Mouse (Mus musculus): Measurements from ENCODE around the gene Dclre1c. TPM values are rescaled to one million over a fixed set of nuclear protein-coding genes. Genes with fewer than 3 reads are reported as not detected.

The Dclre1c gene
- polyA plus RNA-seq, 1 experiment: not detected

DNA sequence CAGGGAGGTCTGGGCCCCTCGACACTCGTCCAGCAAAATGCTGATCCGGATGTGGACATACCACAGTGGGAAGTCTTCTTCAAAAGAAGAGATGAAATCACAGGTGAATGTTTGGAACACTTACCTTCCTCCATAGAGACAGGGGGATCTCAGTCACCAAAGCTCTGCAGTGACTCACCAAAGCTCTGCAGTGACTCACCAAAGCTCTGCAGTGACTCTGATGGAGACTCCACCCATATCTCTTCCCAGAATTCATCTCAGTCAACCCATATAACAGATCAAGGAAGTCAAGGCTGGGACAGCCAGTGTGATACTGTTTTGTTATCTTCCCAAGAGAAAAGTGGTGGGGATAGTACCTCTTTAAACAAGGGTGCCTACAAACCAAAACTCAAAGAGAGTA is 29.2 kb downstream of the Dclre1c start:
- no peak overlapping the region for H3K27ac ChIP-seq (ENCODE audit: insufficient read depth, low read depth, low read length)
- WGBS: 91% methylated on average over 3 of the region's 3 CpGs
- TF ChIP-seq CTCF (IDR thresholded peaks at IDR 0.05; ENCODE audit: insufficient read depth, low read depth, low read length): no peak
- no peak for TF ChIP-seq POLR2A (IDR thresholded peaks at IDR 0.05; ENCODE audit: insufficient read depth, low read depth, low read length)
- no peak overlapping the region for H3K4me3 ChIP-seq (ENCODE audit: insufficient read depth, low read depth, low read length)
- no peaks in the 10 kb centered on the region for H3K4me1 ChIP-seq (ENCODE audit: control insufficient read depth, insufficient read depth, low read length)

DNA sequence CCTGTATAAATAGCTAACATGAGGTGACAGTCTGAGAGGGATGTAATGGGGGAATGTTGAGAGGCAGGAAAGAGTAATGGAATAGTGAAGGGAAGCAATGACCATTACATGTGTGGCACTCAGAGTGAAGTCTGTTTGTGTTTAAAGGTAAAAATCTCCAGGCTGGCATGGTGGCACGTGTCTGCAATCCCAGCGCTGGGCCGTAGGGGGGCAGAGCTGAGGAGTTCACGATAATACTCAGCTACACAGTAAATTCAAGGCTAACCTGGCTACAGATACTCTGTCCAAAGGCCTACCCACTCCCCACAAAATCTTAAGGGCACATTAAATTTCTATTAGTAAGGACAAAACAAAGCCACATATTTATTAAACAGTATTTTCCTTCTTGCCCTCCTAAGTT is 32.7 kb downstream of the Dclre1c start:
- Histone ChIP-seq H3K27ac (ENCODE audit: insufficient read depth, low read depth, low read length) (no peak overlapping the region), H3K4me3 (ENCODE audit: insufficient read depth, low read depth, low read length) (no peak overlapping the region), H3K4me1 (ENCODE audit: control insufficient read depth, insufficient read depth, low read length) (no peaks in the 10 kb centered on the region)
- WGBS: 87% methylated on average over 4 of the region's 4 CpGs
- TF ChIP-seq POLR2A (IDR thresholded peaks at IDR 0.05; ENCODE audit: insufficient read depth, low read depth, low read length) (no peak), CTCF (IDR thresholded peaks at IDR 0.05; ENCODE audit: insufficient read depth, low read depth, low read length) (no peak)

DNA sequence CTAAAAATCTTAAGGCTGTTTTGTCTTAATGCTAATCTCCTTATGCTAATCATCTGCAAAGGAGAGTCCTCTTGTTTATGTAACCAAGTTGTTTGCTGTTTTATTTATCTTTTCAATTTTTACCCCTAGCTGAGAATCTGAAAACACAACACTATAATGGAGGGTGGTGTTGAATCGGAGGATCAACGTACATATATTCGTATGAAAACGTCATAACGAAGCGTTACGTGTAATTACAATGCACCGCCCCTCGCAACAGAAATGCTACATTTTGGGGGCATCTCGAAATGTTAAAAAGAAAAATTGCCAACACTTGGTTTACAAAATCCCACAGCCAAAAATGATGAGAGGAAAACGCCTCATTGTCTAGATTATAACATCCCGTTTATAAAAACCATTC is 50.0 kb downstream of the Dclre1c start:
- H3K27ac ChIP-seq (ENCODE audit: insufficient read depth, low read depth, low read length): no peak overlapping the region
- TF ChIP-seq CTCF (IDR thresholded peaks at IDR 0.05; ENCODE audit: insufficient read depth, low read depth, low read length): no peak
- no peak for TF ChIP-seq POLR2A (IDR thresholded peaks at IDR 0.05; ENCODE audit: insufficient read depth, low read depth, low read length)
- no peaks in the 10 kb centered on the region for H3K4me1 ChIP-seq (ENCODE audit: control insufficient read depth, insufficient read depth, low read length)
- under 1% methylated on average over 12 of the region's 12 CpGs for WGBS
- peak overlapping the region; percentile 80 for H3K4me3 ChIP-seq (ENCODE audit: insufficient read depth, low read depth, low read length)

DNA sequence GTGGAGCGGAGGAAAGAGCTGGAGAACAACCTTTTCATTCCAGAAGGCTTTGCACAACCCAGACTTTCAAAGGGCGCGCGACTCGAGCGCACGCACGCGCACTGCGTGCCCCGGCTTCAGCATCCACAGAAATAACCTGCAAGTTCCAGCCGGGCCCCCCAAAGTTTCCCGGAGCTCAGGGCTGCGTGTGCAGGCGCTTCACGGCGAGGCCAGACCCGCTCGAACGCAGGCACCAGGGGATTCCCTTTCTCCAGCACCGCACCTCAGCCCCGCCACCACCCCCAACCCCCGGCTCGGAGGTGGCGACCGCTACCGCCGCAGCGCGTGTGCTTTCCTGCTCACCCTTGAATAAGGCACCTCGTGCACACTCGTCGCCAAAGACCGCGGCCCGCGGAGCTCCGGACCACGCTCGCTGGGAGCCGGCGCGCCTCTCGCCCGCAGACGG is 50.5 kb downstream of the Dclre1c start:
- H3K27ac ChIP-seq (ENCODE audit: insufficient read depth, low read depth, low read length): no peak overlapping the region; the same call in 1 of the 2 replicates
- H3K4me3 ChIP-seq (ENCODE audit: insufficient read depth, low read depth, low read length): peak overlapping the region; percentile 80
- WGBS: under 1% methylated on average over 46 of the region's 46 CpGs

DNA sequence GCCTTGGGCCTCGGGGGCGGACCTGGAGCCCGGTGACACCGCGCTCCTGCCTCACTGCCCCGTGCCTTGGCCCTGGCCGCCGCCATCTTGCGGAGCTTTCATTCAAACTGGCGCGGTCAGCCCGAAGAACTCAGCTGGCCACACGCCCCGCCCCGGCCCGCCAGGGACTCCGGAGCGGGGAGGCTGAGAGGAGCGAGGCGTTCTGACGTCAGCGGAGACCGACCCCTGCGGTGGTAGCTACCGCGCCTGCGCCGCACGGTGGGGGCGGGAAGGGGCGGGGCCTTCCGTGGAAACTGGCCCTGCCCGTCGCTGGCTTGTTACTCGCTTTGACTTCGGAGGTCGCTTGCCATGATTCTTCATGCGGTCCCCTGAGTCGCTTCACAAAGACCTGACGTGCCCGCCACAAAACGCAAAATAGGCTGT is 50.9 kb downstream of the Dclre1c start, which contains the start of gene Suv39h2:
Gene Suv39h2 (minus strand): TSS at position 171 of the 423 bp plus-strand sequence.
- H3K4me1 ChIP-seq (ENCODE audit: control insufficient read depth, insufficient read depth, low read length): no peaks in the 10 kb centered on the region
- no peak within 1 kb of the TSS; the same call in 1 of the 2 replicates for H3K27ac ChIP-seq (ENCODE audit: insufficient read depth, low read depth, low read length)
- under 1% methylated on average over 42 of the region's 42 CpGs for WGBS
- H3K4me3 ChIP-seq (ENCODE audit: insufficient read depth, low read depth, low read length): peak within 1 kb of the TSS; percentile 80
- TF ChIP-seq CTCF (IDR thresholded peaks at IDR 0.05; ENCODE audit: insufficient read depth, low read depth, low read length) (no peak), POLR2A (IDR thresholded peaks at IDR 0.05; ENCODE audit: insufficient read depth, low read depth, low read length) (peak; percentile 57)

More for the DNA sequence above, 50.5 kb downstream of the Dclre1c start:
- no peaks in the 10 kb centered on the region for H3K4me1 ChIP-seq (ENCODE audit: control insufficient read depth, insufficient read depth, low read length)
- TF ChIP-seq CTCF (IDR thresholded peaks at IDR 0.05; ENCODE audit: insufficient read depth, low read depth, low read length) (no peak), POLR2A (IDR thresholded peaks at IDR 0.05; ENCODE audit: insufficient read depth, low read depth, low read length) (no peak)

DNA sequence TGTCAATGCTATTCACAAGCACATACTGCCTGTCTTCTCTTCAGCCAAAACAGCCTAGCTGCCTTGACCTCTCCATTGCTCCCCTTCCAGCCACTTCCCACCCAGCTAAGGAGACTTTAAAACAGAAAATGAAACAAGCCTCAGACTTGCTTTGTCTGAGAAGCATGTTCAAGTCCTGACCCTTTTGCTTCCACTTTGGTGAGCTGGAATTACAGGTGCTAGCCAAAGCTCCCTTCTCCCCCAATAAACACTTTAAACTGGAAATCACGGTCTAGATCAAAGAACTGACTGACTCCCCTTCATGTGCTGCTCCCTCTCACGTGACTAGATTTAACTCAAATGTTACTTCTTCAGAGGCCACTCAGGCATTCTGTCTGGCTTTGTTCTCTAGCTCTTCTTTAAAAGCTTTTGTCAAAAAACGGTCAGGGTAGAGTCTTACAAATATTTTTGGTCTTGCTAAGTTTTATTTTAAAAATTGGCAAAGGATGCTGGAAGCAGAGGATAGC is 51.9 kb downstream of the Dclre1c start:
- Histone ChIP-seq H3K4me1 (ENCODE audit: control insufficient read depth, insufficient read depth, low read length) (no peaks in the 10 kb centered on the region), H3K27ac (ENCODE audit: insufficient read depth, low read depth, low read length) (no peak overlapping the region), H3K4me3 (ENCODE audit: insufficient read depth, low read depth, low read length) (no peak overlapping the region)
- TF ChIP-seq POLR2A (IDR thresholded peaks at IDR 0.05; ENCODE audit: insufficient read depth, low read depth, low read length) (no peak), CTCF (IDR thresholded peaks at IDR 0.05; ENCODE audit: insufficient read depth, low read depth, low read length) (no peak)
- WGBS: 65% methylated on average over 3 of the region's 3 CpGs

DNA sequence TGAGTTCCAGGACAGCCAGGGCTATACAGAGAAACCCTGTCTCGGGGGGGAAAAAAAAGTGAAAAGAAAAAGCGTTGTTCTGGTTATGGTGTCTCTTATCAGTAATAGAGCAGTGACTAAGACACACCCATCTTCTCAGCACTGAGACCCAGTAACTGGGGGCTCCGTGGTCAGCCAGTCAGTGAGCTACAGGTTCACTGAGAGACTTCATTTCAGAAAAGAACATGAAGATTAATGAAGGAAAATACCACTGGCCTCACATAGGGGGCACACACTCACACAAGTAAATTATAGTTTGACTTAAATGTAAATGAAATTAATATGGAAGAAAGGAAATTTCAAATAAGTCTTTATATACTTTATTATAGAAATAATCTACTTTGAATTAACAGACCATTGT is 56.3 kb downstream of the Dclre1c start:
- no peaks in the 10 kb centered on the region for H3K4me1 ChIP-seq (ENCODE audit: control insufficient read depth, insufficient read depth, low read length)
- 81% methylated on average over 3 of the region's 3 CpGs for WGBS
- no peak overlapping the region for H3K4me3 ChIP-seq (ENCODE audit: insufficient read depth, low read depth, low read length)
- TF ChIP-seq POLR2A (IDR thresholded peaks at IDR 0.05; ENCODE audit: insufficient read depth, low read depth, low read length) (no peak), CTCF (IDR thresholded peaks at IDR 0.05; ENCODE audit: insufficient read depth, low read depth, low read length) (no peak)
- no peak overlapping the region for H3K27ac ChIP-seq (ENCODE audit: insufficient read depth, low read depth, low read length)

DNA sequence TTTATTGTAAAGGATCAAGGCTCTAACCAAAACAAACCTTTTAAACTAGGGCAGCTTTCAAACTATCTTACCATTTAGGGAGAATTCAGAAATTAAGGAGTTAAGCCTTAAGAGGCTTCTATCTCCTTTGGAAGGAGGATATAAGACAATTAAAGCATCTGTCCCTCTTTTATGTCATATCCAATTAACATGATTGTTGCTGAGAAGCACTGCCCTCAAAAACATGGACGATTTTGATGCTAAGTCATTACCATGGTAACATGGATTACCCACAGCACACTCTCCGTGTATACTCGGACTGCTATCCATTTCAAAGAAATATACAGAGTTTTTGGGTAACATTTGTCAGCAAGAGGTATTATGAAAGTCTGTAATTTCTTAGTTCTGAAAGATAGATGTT is 65.9 kb downstream of the Dclre1c start:
- Histone ChIP-seq H3K4me1 (ENCODE audit: control insufficient read depth, insufficient read depth, low read length) (no peaks in the 10 kb centered on the region), H3K27ac (ENCODE audit: insufficient read depth, low read depth, low read length) (no peak overlapping the region), H3K4me3 (ENCODE audit: insufficient read depth, low read depth, low read length) (no peak overlapping the region)
- no peak for TF ChIP-seq CTCF (IDR thresholded peaks at IDR 0.05; ENCODE audit: insufficient read depth, low read depth, low read length)
- no peak for TF ChIP-seq POLR2A (IDR thresholded peaks at IDR 0.05; ENCODE audit: insufficient read depth, low read depth, low read length)
- WGBS: 68% methylated on average over 3 of the region's 3 CpGs

DNA sequence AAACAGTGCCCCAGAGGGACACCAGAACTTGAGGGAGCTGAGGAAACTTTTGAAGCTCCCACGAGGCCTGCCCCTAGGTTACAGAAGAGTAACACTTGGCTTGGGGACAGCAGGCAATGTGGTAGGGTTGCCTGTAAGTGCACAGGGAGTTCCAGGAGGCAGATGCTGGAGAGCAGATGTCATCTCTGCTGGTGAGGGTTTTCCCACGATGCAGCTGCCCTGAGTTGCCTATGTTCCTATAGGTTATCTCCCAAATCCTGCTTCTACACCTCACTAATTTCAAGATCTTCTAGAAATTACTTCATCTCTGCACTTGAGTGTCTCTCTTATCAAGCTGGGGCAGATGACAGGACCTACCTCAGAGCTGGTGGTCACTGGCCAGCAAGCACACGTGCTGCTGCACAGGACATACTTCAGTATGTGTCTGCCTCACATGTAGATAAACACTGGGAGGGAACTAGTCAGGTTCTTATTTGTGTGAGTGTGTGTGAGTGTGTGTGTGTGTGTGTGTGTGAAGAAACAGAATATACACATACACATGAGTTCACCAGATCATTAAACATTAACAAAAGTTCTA is 70.0 kb downstream of the Dclre1c start:
- no peaks in the 10 kb centered on the region for H3K4me1 ChIP-seq (ENCODE audit: control insufficient read depth, insufficient read depth, low read length)
- no peak overlapping the region for H3K4me3 ChIP-seq (ENCODE audit: insufficient read depth, low read depth, low read length)
- WGBS: 88% methylated on average over 3 of the region's 3 CpGs
- no peak overlapping the region for H3K27ac ChIP-seq (ENCODE audit: insufficient read depth, low read depth, low read length)
- TF ChIP-seq POLR2A (IDR thresholded peaks at IDR 0.05; ENCODE audit: insufficient read depth, low read depth, low read length) (no peak), CTCF (IDR thresholded peaks at IDR 0.05; ENCODE audit: insufficient read depth, low read depth, low read length) (no peak)
